Mouse (Mus musculus) left cerebral cortex, postnatal 4 days (tissue): ENCODE measurements around the gene Nudcd3. TPM values are rescaled to one million over a fixed set of nuclear protein-coding genes. Genes with fewer than 3 reads are reported as not detected.

Source experiments
- DNase-seq: peaks from one replicate; pipeline ENCODE4 v3.0.0-alpha.2; 2022
- intact Hi-C: fragments of 180-260 bp; cut with DNase I; formaldehyde crosslinking; loops from one replicate; pipeline ENCODE4 v1.15.1; 2025
- total RNA-seq, 2 experiments: library from RNA; stranded (reverse); gene quantifications; 2 replicates each; pipeline ENCODE4 v1.2.3; 2021

Gene Nudcd3
- total RNA-seq: 100 to 1,000 TPM; 109 to 117 TPM

DNA sequence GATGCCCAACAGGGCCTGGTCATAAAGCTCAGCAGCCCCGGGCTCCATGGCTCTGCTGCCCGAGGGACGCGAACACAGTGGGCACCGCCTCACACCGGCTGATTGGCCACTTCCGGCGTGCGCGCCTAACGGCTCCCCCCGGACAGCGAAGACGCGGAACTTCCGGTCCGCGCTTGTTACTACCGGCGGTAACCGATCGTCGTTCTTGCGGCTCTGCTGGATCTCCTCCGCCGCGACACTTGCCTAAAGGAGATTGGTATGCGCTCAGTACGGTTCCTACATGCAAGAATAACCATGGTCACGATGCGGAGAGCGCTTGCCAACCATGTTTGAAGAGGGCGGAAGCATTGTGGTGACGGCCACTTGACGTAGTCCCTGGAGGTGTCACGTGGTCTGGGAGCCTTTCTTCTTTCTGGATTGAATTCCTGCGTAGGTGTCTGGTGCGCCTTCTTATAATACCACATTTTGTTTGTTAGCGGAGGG, at the start of gene Nudcd3:
Gene Nudcd3, minus strand, starts transcription at position 329 of the 483 bp plus-strand sequence.
- peak; percentile 89 for DNase-seq
- intact Hi-C loops: loop anchor here (5.0 kb wide), 1 partner anchor 62 kb away; no protein-coding TSS in a partner anchor

GRCm38 (mm10) chr11:6244707-6245106, 44.5 kb upstream of the Nudcd3 start:
- DNase-seq: no peak

DNA sequence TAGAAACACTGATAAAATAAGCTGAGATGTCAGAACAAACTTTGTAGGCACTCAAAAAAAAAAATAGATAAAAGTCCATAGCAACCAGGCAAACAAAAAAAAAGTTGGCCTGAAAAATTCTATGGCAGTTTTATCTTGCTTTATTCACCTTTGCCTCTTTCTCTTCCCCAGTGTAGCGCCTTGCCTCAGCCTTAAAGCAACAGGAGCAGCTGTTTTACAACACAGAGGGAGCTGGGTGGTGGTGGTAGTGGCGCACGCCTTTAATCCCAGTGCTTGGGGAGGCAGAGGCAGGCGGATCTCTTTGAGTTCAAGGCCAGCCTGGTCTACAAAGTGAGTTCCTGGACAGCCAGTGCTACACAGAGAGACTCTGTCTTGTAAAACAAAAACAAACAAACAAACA, 32.8 kb upstream of the Nudcd3 start:
- intact Hi-C loops: no loop called here

More at GRCm38 (mm10) chr11:6244707-6245106, 44.5 kb upstream of the Nudcd3 start:
- intact Hi-C loops: no loop called here

GRCm38 (mm10) chr11:6230012-6230411, 29.8 kb upstream of the Nudcd3 start, which contains the start of gene Npc1l1:
Npc1l1 (minus strand) TSS chr11:6230143.
- intact Hi-C loops: no loop called here
- DNase-seq: no peak

More for the DNA sequence above, 32.8 kb upstream of the Nudcd3 start:
- no peak for DNase-seq

- intact Hi-C loops: no loop called here
These were observed 24.5 kb upstream of the Nudcd3 start for GRCm38 (mm10) chr11:6224541-6225229.

GRCm38 (mm10) chr11:6222187-6222586, 22.0 kb upstream of the Nudcd3 start:
- no peak for DNase-seq
- intact Hi-C loops: no loop called here

More at GRCm38 (mm10) chr11:6224541-6225229, 24.5 kb upstream of the Nudcd3 start:
- no peak for DNase-seq

GRCm38 (mm10) chr11:6219967-6220366, 19.8 kb upstream of the Nudcd3 start:
- intact Hi-C loops: no loop called here
- peak; percentile 17 for DNase-seq

GRCm38 (mm10) chr11:6218189-6218896, 18.1 kb upstream of the Nudcd3 start:
- intact Hi-C loops: no loop called here
- no peak for DNase-seq

DNA sequence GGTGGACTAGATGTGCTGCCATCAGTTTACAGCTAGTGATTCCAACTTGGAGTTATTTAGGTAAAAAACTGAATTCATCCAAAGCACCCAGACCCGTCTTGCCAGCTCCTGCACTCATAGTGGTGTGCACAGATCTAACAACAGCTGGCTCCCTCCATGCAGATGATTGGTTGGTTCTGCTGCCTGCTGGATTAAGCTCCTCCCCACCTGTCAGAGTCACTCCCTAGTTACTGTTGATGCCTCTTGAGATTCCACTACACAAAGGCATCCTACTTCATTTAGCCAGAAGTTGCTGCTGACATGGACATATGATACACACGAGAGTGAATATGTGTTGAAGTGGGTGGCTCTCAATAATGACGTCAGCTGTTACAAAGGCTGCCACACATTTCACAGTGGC, 16.6 kb upstream of the Nudcd3 start:
- intact Hi-C loops: no loop called here
- no peak for DNase-seq

DNA sequence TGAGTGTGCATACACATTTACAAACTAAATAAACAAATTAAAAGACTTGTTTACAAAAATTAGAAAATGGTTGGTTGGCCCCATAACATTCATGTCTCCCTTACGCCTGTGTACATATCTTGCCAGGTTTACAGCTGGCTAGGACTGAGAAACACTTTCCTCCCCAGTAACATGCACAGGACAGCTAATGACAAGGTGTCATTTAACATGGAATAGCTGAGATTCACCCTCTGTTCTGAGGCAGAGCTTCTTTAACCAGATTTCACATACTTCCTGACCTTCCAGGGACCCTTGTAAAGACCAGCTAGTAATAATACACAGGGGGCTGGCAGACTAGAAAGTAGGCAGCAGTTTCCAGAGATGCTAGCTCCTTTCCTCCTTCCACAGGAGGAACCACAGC, 7.9 kb upstream of the Nudcd3 start:
- no peak for DNase-seq
- intact Hi-C loops: no loop called here

DNA sequence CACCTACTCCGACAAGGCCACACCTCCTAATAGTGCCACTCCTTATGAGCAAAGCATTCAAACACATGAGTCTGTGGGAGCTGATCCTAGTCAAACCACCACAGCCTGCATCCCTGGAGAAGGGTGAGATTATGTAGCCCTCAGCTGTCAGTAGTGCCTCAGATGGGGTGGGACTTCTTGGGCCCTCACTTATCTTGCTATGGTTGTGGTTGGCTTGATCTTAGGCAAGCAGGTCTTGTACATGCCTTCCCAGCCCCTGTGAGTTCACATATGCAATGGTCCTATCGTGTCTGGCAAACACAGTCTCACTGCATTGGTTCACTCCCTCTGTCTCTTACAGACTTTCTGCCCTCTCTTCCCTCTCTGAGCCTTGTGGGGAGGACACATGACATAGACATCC, 6.9 kb upstream of the Nudcd3 start:
- intact Hi-C loops: no loop called here
- no peak for DNase-seq

DNA sequence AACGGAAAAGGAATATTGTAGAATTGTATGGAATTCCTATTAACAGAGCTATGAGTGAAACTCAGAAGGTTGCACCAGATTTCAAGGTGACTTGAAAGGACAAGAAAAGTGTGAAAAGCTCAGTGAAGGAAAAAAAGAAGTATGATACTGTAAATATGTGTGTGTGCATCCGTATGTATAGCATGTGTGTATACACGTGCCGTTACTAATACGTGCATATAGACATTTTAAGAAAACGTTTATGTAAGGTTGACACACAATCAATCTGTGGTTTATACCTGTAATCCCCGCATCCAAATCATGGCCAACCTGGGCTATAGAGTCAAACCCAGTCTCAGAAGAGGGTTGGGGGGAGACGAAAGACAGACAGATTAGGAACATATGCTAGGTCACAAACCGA, 355 bp upstream of the Nudcd3 start:
- DNase-seq: no peak
- intact Hi-C loops: loop anchor here (5.0 kb wide), 1 partner anchor 62 kb away; no protein-coding TSS in a partner anchor

DNA sequence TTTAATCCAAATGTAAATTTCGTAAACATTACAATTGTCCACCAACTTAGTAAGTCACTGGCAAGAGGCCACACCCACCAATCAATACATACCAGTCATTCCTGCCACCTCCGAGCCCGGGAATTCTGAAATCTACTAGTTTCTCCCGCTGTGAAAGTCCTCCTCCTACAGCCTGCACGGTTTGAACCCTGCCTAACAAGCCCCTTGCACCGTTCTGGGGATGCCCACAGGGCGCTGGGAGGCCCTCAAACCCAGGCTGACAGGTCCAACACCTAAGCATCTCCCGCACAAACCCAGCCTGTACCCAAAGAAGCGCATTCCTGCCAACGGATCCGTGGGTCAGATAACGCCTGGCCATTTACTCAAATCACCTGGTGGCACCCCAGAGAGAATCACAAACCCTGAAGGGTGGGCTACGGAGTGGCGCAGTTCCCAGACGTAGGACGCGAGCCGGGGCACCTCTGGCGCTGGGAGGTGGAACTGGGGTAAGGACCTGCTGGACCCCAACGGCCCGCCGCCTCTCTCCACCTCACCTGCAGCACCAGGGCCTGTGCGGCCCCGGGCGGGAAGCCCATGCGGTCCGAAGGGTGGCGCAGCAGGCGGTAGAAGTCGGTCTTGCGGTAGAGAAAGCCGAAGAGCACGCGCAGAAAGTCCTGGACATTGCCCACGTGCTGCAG, 667 bp downstream of the Nudcd3 start, which contains the start of gene A730071L15Rik:
Gene A730071L15Rik, plus strand, starts transcription at position 620 of the 677 bp plus-strand sequence.
- intact Hi-C loops: loop anchor here (5.0 kb wide), 1 partner anchor 63 kb away; no protein-coding TSS in a partner anchor
- DNase-seq: no peak

- no peak for DNase-seq
- intact Hi-C loops: no loop called here
These were observed 1.8 kb downstream of the Nudcd3 start for GRCm38 (mm10) chr11:6198449-6198848.

DNA sequence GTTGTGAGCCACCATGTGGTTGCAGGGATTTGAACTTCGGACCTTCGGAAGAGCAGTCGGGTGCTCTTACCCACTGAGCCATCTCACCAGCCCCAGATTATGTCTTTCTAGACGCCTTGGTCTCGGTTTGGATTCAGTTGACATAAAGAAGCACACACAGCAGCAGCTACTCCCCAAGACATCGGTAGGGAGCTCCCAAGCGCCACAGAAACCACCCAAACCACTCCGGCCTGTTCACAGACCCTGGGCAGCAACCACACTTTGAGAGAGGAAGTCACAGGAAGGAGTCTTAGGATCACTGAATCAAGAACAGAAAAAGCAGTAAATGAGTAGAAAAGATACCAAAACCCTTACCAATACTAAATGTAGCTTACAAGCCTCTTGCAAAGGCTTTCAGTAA, 3.4 kb downstream of the Nudcd3 start:
- DNase-seq: no peak
- intact Hi-C loops: no loop called here

GRCm38 (mm10) chr11:6187878-6188277, 12.3 kb downstream of the Nudcd3 start:
- DNase-seq: peak; percentile 94
- intact Hi-C loops: loop anchor here (5.0 kb wide), 1 partner anchor 196 kb away; no protein-coding TSS in a partner anchor

DNA sequence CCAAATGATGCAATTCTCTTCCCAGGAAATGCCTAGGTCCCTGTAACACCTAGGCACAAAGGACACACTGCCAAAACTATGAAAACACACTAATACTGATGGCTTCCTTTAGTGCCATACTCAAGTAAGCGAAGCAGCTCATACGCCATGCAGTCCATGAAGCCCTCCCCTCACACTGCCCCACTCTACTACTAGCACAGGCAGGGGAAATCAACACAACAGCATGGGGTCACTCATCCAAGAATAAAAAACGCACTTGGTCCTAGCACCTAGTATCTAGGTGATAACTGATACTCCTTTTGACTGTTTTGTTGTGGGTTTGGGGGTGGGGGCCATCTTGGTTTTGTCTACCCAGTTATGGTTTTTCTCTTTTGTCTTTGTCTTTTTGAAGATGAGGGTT, 12.8 kb downstream of the Nudcd3 start:
- intact Hi-C loops: loop anchor here (5.0 kb wide), 1 partner anchor 195 kb away; no protein-coding TSS in a partner anchor
- DNase-seq: no peak

GRCm38 (mm10) chr11:6184202-6184935, 15.8 kb downstream of the Nudcd3 start:
- intact Hi-C loops: no loop called here
- no peak for DNase-seq

DNA sequence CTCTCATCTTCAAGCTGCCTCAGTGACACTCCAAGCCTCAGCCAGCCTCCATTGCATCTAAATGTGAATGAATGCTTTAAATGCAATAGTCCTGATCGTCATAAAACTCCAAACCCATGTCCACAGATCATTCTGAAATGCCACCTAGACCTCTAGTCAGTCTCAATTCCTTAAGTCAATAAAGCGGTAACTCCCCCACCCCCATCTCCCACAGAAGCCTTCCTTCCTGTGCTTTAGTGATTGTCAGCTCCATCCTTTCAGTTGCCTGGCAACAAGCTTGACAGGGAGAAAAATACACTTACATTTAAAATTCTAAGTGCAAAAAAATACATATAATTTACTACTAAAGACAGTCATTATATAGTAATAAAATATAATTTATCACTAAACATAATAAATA, 17.0 kb downstream of the Nudcd3 start:
- no peak for DNase-seq

DNA sequence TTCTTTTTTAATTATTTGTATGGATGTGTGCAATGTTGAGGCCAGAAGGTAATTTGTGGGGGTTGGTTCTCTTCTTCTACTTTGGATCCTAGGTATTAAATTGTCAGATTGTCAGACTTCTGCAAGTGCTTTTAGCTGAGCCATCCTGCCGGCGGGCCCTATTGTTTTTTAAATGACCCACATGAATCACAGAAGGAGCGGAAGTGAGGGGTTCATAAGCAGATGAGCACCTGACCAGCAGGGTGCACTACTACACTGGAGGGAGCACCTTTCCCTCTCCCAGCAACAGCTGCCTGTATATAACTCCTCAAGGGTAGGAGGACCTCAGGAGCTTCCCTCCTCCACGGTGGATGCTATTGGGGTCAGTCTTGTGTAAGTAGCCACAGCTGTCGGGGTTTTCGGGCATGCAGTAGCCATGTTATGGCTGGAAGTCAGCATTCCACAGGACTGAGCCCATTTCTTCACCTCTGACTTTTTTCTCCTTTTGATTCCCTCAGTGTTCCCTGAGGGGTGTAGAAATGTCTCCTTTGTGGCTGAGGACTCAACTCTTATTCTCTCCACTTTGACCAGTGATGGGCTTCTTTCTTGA, 19.3 kb downstream of the Nudcd3 start:
- no peak for DNase-seq
- intact Hi-C loops: no loop called here

More for the DNA sequence above, 17.0 kb downstream of the Nudcd3 start:
- intact Hi-C loops: no loop called here
